Mouse (Mus musculus): ENCODE measurements around the gene Plk3.

Plk3 gene

DNA sequence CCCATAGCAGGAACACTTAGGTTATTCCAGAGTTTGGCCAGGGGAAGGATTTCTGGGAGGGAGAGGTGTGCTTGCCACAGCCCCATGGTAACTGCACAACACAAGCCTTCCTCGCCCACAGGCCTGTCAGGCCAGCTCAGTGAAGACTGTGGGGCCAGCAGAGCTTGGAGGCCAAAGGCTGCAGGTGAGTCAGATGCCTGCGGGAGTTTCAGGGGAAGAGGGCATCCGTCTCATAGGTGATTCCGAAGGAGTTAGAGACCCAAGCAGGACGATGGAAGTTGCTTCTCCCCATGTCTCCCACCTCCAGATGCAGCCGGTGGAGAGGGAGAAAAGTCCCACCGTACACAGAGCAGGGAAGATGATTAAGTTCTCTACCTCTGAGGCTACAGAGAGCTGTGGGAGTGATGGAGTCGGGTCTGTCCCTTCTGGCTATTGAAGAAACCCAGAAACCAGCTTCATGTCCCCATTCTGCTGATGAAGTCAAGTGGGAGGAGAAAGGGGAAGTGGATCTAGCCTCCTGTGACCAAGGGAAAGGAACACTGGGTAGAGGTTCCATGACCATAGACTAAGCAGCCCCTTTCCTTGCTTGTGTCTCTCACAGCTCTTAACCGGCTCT lies 7.0 kb downstream of the Plk3 start, which contains the start of gene Tctex1d4:
Tctex1d4 (plus strand) TSS at position 120 of the 616 bp plus-strand sequence.
- no peak for TF ChIP-seq GATA4 (IDR thresholded peaks at IDR 0.05; ENCODE audit: insufficient replicate concordance, low read length)

- TF ChIP-seq GATA4 (IDR thresholded peaks at IDR 0.05; ENCODE audit: insufficient replicate concordance, low read length): peak; percentile 14; the same call in 1 of the 2 replicates
Measured at GRCm38 (mm10) chr4:117125910-117126674, 7.7 kb downstream of the Plk3 start.

DNA sequence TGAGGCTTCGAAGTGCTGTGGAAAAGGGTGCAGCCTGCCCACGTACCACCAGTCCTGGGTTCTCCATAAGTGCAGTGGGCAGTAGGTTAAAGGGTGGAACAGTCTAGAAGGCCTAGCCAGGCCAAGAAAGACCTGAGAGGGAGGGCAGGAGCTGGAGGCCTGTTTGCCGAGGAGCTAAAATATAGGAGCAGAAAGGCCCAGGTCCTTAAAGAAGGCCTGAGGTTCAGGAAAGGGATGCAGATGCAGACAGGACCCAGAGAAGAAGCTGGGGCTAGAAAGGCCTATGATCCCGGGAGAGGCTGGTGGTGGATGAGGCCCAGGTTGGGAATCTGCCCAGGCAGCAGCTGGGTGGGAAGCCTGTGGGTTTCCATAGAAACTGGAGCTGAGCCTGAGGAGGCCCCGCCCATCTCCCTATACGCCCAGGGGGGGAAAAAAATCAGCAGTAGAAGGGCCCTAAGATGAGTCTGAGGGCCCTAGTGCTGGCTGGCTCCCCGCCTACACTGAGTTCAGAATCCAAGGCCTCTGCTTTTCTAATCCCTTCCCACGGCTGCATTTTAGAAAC lies 8.3 kb downstream of the Plk3 start, which contains the start of gene Btbd19:
Btbd19 (minus strand) TSS at position 378 of the 562 bp plus-strand sequence.
- TF ChIP-seq GATA4 (IDR thresholded peaks at IDR 0.05; ENCODE audit: insufficient replicate concordance, low read length): no peak

DNA sequence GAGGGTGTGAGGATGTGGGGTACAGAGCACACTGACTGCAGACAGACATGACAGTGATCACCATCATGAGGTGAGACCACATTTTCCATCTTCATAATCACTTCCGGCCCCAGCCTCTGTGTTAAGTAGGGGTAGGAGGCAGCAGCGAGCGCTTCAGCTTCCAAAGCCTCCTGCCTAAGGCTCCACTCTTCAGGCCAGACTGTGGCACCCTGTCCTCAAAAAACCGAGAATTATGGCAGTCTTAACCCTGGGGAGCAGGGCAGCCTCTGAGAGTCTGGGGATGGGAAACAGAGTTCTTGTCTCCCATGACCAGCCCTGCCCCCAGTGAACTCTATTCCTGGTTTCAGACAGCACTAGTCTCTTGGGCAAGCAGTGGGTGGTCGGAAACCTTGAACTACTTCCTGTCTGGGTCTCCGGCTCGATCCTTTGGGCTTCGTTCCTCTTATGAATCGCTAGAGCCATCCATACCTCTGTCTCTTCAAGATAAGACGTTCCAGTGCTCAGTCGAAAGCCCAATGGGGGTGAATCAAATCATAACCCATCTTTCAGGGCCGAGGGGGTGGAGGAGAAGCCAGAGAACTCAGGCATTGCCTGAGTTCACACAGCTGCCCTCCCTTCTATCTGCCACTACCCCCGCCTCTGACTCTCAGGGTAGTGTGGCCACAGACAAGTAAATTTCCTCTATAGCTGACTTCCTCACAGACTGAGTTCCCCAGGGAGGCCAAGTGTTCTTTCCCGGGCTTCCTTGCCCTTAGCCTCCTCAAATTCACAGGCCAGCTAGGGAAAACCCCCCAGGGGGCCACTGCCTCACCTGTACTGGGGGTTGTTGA lies 9.0 kb downstream of the Plk3 start:
- TF ChIP-seq GATA4 (IDR thresholded peaks at IDR 0.05; ENCODE audit: insufficient replicate concordance, low read length): no peak

- no peak for TF ChIP-seq GATA4 (IDR thresholded peaks at IDR 0.05; ENCODE audit: insufficient replicate concordance, low read length)
Measured at GRCm38 (mm10) chr4:117124218-117124517, 9.6 kb downstream of the Plk3 start.

GRCm38 (mm10) chr4:117123546-117124217 lies 10.1 kb downstream of the Plk3 start:
- TF ChIP-seq GATA4 (IDR thresholded peaks at IDR 0.05; ENCODE audit: insufficient replicate concordance, low read length): no peak

DNA sequence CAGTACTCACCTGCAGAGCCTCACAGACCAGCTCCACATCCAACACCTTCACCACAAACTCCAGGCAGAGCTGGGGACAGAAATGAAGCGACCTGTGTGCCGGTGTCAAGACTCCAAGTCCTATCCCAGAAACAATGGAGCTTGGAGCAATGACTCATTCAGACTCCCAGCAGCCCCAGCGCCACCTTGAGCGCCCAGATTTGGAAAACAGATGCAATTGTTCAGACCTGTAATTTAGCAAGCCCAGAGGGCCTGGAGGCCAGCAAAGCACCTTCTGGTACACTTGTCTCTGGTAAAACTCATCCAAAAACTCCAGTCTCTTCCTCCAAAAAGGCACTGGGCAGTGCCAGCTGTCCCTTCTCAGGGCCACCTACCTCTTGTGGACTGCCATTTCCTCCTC lies 11.6 kb downstream of the Plk3 start:
- no peak for TF ChIP-seq GATA4 (IDR thresholded peaks at IDR 0.05; ENCODE audit: insufficient replicate concordance, low read length)

GRCm38 (mm10) chr4:117120445-117121414 lies 13.0 kb downstream of the Plk3 start:
- no peak for TF ChIP-seq GATA4 (IDR thresholded peaks at IDR 0.05; ENCODE audit: insufficient replicate concordance, low read length)

GRCm38 (mm10) chr4:117120052-117120444 lies 13.7 kb downstream of the Plk3 start:
- no peak for TF ChIP-seq GATA4 (IDR thresholded peaks at IDR 0.05; ENCODE audit: insufficient replicate concordance, low read length)

DNA sequence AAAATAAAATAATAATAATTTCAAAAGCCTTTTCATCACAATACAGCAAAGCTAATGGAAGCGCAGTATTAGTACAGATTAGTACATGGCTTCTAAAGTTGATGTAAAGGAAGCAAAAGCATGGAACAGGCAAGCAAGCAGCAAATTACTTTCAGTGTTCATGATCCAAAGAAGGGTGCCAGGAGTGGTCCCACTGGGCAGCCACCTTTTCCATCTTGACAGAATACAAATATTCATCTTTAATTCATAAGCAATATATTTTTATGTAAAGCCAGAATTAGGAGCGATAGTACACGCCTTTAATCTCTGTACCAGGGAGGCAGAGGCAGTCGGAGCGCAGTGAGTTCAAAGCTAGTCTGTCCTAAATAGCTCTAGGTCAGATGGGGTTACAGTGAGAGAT lies 14.1 kb downstream of the Plk3 start:
- no peak for TF ChIP-seq GATA4 (IDR thresholded peaks at IDR 0.05; ENCODE audit: insufficient replicate concordance, low read length)

DNA sequence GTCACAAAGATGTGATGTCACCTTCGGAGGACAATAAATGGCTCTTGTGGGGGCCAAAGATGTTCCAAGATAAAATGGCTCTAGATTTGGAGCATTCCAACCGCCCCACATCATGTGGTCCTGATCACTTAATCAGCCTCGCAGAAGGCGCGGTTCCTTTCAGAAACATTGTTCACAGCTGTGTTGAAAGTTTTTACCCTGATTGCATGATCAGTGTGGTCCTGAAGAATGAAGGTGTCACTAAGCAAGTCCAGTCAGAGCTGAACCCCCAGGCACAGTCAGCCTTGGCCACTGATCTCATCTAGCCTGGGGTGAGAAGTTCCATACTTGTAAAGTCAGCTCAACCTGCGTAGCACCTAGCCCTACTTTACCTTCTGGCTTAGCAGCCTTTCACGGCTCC lies 15.8 kb downstream of the Plk3 start:
- TF ChIP-seq GATA4 (IDR thresholded peaks at IDR 0.05; ENCODE audit: insufficient replicate concordance, low read length): no peak

DNA sequence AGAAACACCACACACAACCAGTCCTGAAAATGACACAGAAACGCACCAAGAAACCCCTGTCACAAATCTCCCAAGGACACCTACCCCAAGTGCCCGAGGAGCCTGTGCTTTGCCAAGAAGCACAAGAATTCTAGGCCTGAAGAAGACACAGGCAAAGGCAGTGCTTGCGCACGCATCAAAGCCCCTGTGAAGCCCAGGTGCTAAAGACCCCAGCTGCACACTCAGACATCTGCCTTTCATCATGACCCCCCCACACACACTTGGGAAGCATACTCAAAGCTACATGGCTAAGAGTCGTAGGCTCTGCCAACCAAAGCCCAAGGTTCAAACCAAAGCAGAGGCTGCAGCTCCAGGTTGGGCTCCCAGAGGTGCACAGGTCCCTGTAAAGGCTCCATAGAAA lies 18.2 kb downstream of the Plk3 start:
- no peak for TF ChIP-seq GATA4 (IDR thresholded peaks at IDR 0.05; ENCODE audit: insufficient replicate concordance, low read length)

DNA sequence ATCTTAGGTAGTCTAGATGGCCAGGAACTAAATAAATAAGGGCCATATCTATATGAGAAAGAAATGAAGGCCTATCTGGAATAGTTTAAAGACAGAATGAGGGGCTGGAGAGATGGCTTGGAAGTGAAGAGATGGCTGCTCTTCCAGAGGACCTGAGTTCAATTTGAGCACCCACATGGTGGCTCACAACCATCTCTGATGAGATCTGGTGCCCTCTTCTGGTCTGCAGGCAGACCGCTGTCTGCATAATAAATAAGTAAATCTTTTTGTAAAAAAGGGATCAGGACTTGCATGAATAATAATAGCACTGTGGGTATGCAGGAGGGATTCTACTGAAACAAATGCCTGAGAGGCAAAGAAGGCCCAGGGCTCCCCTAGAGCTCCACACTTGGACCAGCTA lies 20.5 kb downstream of the Plk3 start:
- no peak for TF ChIP-seq GATA4 (IDR thresholded peaks at IDR 0.05; ENCODE audit: insufficient replicate concordance, low read length)

GRCm38 (mm10) chr4:117110985-117111384 lies 22.8 kb downstream of the Plk3 start:
- no peak for TF ChIP-seq GATA4 (IDR thresholded peaks at IDR 0.05; ENCODE audit: insufficient replicate concordance, low read length)

Data from liver, adult (tissue).